Mouse (Mus musculus) kidney, postnatal 4 days (tissue): ENCODE measurements around the gene Pet2.

Source experiments
- DNase-seq, 2 experiments: peaks; one replicate each; pipeline ENCODE4 v3.0.0; 2021; ENCODE audit warnings: mixed read lengths in 2 of 2

The Pet2 gene

GRCm38 (mm10) chrX:89409589-89409988 is at the start of gene Pet2:
TSS of gene Pet2 (minus strand) at chrX:89409689.
- DNase-seq = no peak
